Mouse (Mus musculus) E14TG2a.4 (cell line): Measurements from ENCODE around the gene Shank1.

Source experiments
- CTCF ChIP-seq: conservative IDR thresholded peaks from 2 replicates; pipeline ENCODE4 v1.5.1; 2014; ENCODE audit warnings: low read length
- NANOG ChIP-seq: IDR thresholded peaks from 2 replicates; pipeline ENCODE4 v1.6.1; 2014; ENCODE audit warnings: borderline replicate concordance, low read length, mixed read lengths
- POU5F1 ChIP-seq: IDR thresholded peaks from 2 replicates; pipeline ENCODE4 v1.6.1; 2014; ENCODE audit warnings: low read length, borderline replicate concordance

- TF ChIP-seq POU5F1 (no peak), CTCF (no peak), NANOG (no peak)
Observed at GRCm38 (mm10) chr7:44343459-44344015, 33.5 kb downstream of the Shank1 start.
